Mouse (Mus musculus) cerebellum, adult 11 months (tissue): ENCODE data around the gene Znhit3.
A peak's percentile ranks its signal among the peaks of the same experiment; 100 is the strongest.

ENCODE experiments used
- DNase-seq: peaks from one replicate; pipeline ENCODE4 v3.0.0; 2022

The Znhit3 gene

GRCm38 (mm10) chr11:84873042-84873833 lies 42.9 kb downstream of the Znhit3 start:
- DNase-seq, result no peak

DNA sequence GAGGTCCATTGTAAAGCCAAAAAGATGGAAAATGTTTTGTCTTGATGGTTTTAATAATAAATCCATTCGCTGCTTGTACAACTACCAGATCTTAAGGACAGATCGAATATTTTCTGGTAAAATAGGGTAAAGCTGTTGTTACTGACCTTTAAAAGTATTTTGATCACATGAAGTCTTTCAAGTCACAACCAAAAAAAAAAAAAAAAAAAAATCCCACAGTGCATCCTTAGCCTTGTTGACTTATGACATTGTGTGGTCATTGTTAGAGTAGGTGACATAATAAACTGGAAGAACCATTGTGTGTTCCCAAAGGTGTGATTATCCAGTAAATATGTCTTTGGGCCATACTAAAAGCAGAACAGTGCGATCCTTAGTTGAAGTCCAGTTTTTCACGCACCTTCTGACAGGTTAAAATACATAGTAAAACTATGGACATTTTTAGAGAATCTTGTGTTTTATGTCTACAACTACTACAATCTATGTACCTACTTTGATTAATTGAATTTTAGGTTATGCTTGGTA lies 44.6 kb downstream of the Znhit3 start:
- no peak for DNase-seq

- no peak for DNase-seq
Observed at GRCm38 (mm10) chr11:84871046-84871445, 45.1 kb downstream of the Znhit3 start.

DNA sequence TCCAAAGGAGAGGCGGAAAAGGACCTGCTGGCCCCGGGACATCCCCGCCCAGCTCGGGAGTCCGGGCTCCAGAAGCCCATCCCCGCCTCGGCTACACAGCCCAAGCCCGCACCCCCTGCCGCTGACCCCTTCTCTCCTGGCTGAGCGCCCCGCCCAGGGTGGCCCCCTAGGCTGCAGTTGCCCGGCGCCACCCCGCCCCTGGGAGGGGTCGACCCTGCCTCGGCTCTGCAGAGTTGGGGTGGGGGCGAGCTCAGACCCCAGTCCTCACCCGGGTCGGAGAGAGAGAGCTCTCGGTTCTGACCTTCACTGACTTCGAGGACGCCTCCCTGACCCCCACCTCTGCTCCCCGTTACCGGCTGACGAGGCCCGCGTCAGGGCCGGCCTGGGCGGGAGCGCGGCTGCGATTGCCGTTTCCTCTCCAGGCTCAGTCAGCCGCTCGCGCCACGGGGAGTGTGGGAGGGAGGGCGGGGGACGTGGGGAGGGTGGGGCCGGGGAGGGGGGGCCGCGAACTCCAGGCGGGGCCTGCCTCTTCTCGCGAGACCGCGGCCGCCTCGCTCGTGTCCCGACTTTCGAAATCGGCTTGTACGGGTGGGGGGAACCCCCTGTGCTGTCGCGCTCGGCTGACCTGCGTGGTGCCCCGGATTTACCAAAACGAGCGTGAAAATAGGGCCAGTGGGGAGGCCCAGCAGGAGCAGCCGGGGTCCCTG lies 45.7 kb downstream of the Znhit3 start, which contains the start of gene Ggnbp2:
TSS of gene Ggnbp2 (minus strand) at position 481 of the 707 bp plus-strand sequence.
- peak; percentile 88 for DNase-seq

GRCm38 (mm10) chr11:84869537-84870232 lies 46.5 kb downstream of the Znhit3 start:
- DNase-seq, result peak; percentile 87

GRCm38 (mm10) chr11:84868786-84869259 lies 47.3 kb downstream of the Znhit3 start:
- DNase-seq, result no peak

GRCm38 (mm10) chr11:84867586-84867985 lies 48.6 kb downstream of the Znhit3 start:
- DNase-seq, result no peak

- DNase-seq, result no peak
Observed at GRCm38 (mm10) chr11:84865268-84865667, 50.9 kb downstream of the Znhit3 start.
